Mouse (Mus musculus) right cerebral cortex, postnatal 4 days (tissue): ENCODE measurements at regions not wholly inside any gene's neighbourhood (a gene's known extent, or its start where the extent isn't known, plus 50 kb on each side); places are given as distances from the start of the nearest gene placed in this dataset.
"Not testable (repeated sequence)": the region's sequence is repeated elsewhere in the genome, so short reads cannot be mapped to it uniquely, and the experiment has no call there.

Experiments used
- DNase-seq: peaks from one replicate; pipeline ENCODE4 v3.0.0-alpha.2; 2022

- DNase-seq: no peak
Observed at GRCm38 (mm10) chr13:111860931-111861330, 52.1 kb upstream of the Map3k1 start.

GRCm38 (mm10) chr13:111862316-111862715 lies 53.5 kb upstream of the Map3k1 start:
- no peak for DNase-seq

- no peak for DNase-seq
Observed at GRCm38 (mm10) chr13:111865956-111866355, 57.2 kb upstream of the Map3k1 start.

GRCm38 (mm10) chr13:111867261-111867660 lies 58.5 kb upstream of the Map3k1 start:
- DNase-seq: no peak

- DNase-seq: peak; percentile 50
Observed at GRCm38 (mm10) chr13:111867763-111868725, 59.3 kb upstream of the Map3k1 start.

- no peak for DNase-seq
Observed at GRCm38 (mm10) chr13:111868947-111869346, 60.2 kb upstream of the Map3k1 start.

- DNase-seq: no peak
Observed at GRCm38 (mm10) chr13:111869771-111870437, 61.1 kb upstream of the Map3k1 start.

- DNase-seq: no peak
Observed at GRCm38 (mm10) chr13:111870505-111870904, 61.7 kb upstream of the Map3k1 start.

- no peak for DNase-seq
Observed at GRCm38 (mm10) chr13:111871672-111872410, 63.0 kb upstream of the Map3k1 start.

- DNase-seq: no peak
Observed at GRCm38 (mm10) chr13:111874330-111874729, 65.5 kb upstream of the Map3k1 start.

GRCm38 (mm10) chr13:111876404-111876803 lies 67.6 kb upstream of the Map3k1 start:
- DNase-seq: no peak

- no peak for DNase-seq
Observed at GRCm38 (mm10) chr13:111876847-111877246, 68.1 kb upstream of the Map3k1 start.

GRCm38 (mm10) chr13:111883768-111884566 lies 75.2 kb upstream of the Map3k1 start:
- not testable (repeated sequence) for DNase-seq

- no peak for DNase-seq
Observed at GRCm38 (mm10) chr13:111890792-111891191, 82.0 kb upstream of the Map3k1 start.

- DNase-seq: no peak
Observed at GRCm38 (mm10) chr13:111892141-111892540, 83.3 kb upstream of the Map3k1 start.

GRCm38 (mm10) chr13:111893221-111893713 lies 84.5 kb upstream of the Map3k1 start:
- no peak for DNase-seq

- DNase-seq: no peak
Observed at GRCm38 (mm10) chr13:111894804-111895478, 86.1 kb upstream of the Map3k1 start.

GRCm38 (mm10) chr13:111896279-111896678 lies 87.5 kb upstream of the Map3k1 start:
- DNase-seq: no peak

GRCm38 (mm10) chr13:111903361-111903760 lies 94.6 kb upstream of the Map3k1 start:
- no peak for DNase-seq

- no peak for DNase-seq
Observed at GRCm38 (mm10) chr13:111903931-111904330, 95.1 kb upstream of the Map3k1 start.

- DNase-seq: peak; percentile 71
Observed at GRCm38 (mm10) chr13:111904616-111905212, 95.9 kb upstream of the Map3k1 start.
